Mouse (Mus musculus) central nervous system, embryonic 14 days (tissue): Measurements from ENCODE around the gene Olfr187. TPM values are rescaled to one million over a fixed set of nuclear protein-coding genes. Genes with fewer than 3 reads are reported as not detected.

Experiments used
- polyA plus RNA-seq: library from polyadenylated mRNA; depleted of rRNA; stranded (reverse); fragments of >200 nt; gene quantifications from 2 replicates; pipeline ENCODE4 v1.2.3, GENCODE M21; 2012; rRNA removed

Olfr187 gene
- not detected in 2 replicates for polyA plus RNA-seq

GRCm38 (mm10) chr16:59039710-59040109 lies at the start of gene Olfr187:
Gene Olfr187 (minus strand): TSS chr16:59039767.

GRCm38 (mm10) chr16:59077905-59078304 lies 38.3 kb upstream of the Olfr187 start, which contains the start of gene Olfr190:
Gene Olfr190 (minus strand): TSS chr16:59078005.

GRCm38 (mm10) chr16:59030191-59030590 lies 9.4 kb downstream of the Olfr187 start, which contains the start of gene Olfr186:
Gene Olfr186 (minus strand): TSS chr16:59030291.

GRCm38 (mm10) chr16:58995057-58995456 lies 44.5 kb downstream of the Olfr187 start, which contains the start of gene Olfr183:
Gene Olfr183 (plus strand): TSS chr16:58995357.

Other genes starting within 250 kb of the Olfr187 start
- not detected in 2 replicates for gene Olfr173, start 239.5 kb downstream of the Olfr187 start, polyA plus RNA-seq
- not detected in 2 replicates for gene Olfr175-ps1, start 213.0 kb downstream of the Olfr187 start, polyA plus RNA-seq
- not detected in 2 replicates for gene Olfr177, start 165.0 kb downstream of the Olfr187 start, polyA plus RNA-seq
- gene Olfr178, start 147.7 kb downstream of the Olfr187 start, polyA plus RNA-seq: not detected in 2 replicates
- not detected in 2 replicates for gene Olfr181, start 111.0 kb downstream of the Olfr187 start, polyA plus RNA-seq
- not detected in 2 replicates for gene Olfr180, start 110.4 kb downstream of the Olfr187 start, polyA plus RNA-seq
- gene Olfr183, start 44.4 kb downstream of the Olfr187 start, polyA plus RNA-seq: not detected in 2 replicates
- gene Olfr186, start 9.5 kb downstream of the Olfr187 start, polyA plus RNA-seq: not detected in 2 replicates
- gene Olfr190, start 38.2 kb upstream of the Olfr187 start, polyA plus RNA-seq: not detected in 2 replicates
- gene Olfr191, start 50.1 kb upstream of the Olfr187 start, polyA plus RNA-seq: not detected in 2 replicates
- gene Olfr193, start 72.1 kb upstream of the Olfr187 start, polyA plus RNA-seq: not detected in 2 replicates
- not detected in 2 replicates for gene Olfr194, start 81.3 kb upstream of the Olfr187 start, polyA plus RNA-seq
- gene Olfr195, start 107.3 kb upstream of the Olfr187 start, polyA plus RNA-seq: not detected in 2 replicates
- gene Olfr196, start 130.7 kb upstream of the Olfr187 start, polyA plus RNA-seq: not detected in 2 replicates
- not detected in 2 replicates for gene Olfr198, start 163.8 kb upstream of the Olfr187 start, polyA plus RNA-seq
- gene Olfr199, start 180.0 kb upstream of the Olfr187 start, polyA plus RNA-seq: not detected in 2 replicates
- not detected in 2 replicates for gene Olfr201, start 232.9 kb upstream of the Olfr187 start, polyA plus RNA-seq
- not detected in 2 replicates for gene Olfr202, start 247.0 kb upstream of the Olfr187 start, polyA plus RNA-seq